ENCODE assay signal across 28 mouse cellular contexts in the genomic region with DNA sequence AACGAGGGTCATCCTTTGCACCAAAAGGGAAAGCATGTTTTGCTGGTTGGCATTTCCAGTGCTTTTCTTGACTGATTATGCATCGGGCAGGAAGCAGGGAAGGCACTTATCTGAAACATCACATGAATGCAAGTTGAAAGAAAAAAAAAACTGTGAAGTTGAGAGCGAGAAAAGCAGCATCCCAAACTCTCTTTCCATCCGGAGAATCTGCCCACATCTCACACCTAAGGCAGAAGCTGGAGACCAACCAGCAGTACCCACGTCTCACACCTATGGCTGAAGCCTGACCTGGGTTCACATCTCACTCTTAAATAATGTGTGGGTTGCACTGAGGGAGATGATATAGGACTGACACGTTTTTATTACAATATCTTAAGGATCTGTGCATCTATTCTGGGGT.
"Had no signal": no experiment of that assay in that cellular context is flagged by ENCODE, and none has a peak within 500 bp of the region (broad histone marks: within the 10 kb centered on the region; RNA-seq: fewer than 3 reads in every experiment).

No protein-coding gene starts in this region.

- H3K4me3 ChIP-seq: embryonic facial prominence, embryonic 10.5 days; embryonic facial prominence, embryonic 12.5 days; embryonic facial prominence, embryonic 13.5 days; embryonic facial prominence, embryonic 15.5 days; erythroblast, embryonic 14.5 days; forebrain, embryonic 10.5 days; forebrain, embryonic 12.5 days; forebrain, embryonic 13.5 days; forebrain, embryonic 15.5 days; gastrocnemius, adult 2 months; heart, adult 2 months had no signal

- H3K4me2 ChIP-seq: embryonic facial prominence, embryonic 12.5 days; embryonic facial prominence, embryonic 13.5 days; embryonic facial prominence, embryonic 15.5 days; forebrain, embryonic 12.5 days; forebrain, embryonic 13.5 days; forebrain, embryonic 15.5 days had no signal

- DNase-seq: cerebellum, adult 8-10 months; cerebellum, adult 9-10 months; cerebellum, adult 9-11 months; cerebellum, postnatal 10 days; cerebellum, postnatal 14 days; cerebellum, postnatal 25 days; cerebellum, postnatal 36 days; embryo, embryonic 11 days; forebrain, postnatal 0 days; gastrocnemius, adult 2 months; gastrocnemius, postnatal 10 days; gastrocnemius, postnatal 14 days; gastrocnemius, postnatal 25 days; gastrocnemius, postnatal 36 days; heart, adult 11 months; heart, adult 18-20 months; heart, adult 2 months had no signal

- H3K9me3 ChIP-seq: embryonic facial prominence, embryonic 10.5 days; embryonic facial prominence, embryonic 12.5 days; embryonic facial prominence, embryonic 13.5 days; embryonic facial prominence, embryonic 15.5 days; forebrain, embryonic 10.5 days; forebrain, embryonic 12.5 days; forebrain, embryonic 13.5 days; forebrain, embryonic 15.5 days had no signal

- H3K27me3 ChIP-seq: embryonic facial prominence, embryonic 13.5 days; embryonic facial prominence, embryonic 15.5 days; forebrain, embryonic 12.5 days; forebrain, embryonic 13.5 days; forebrain, embryonic 15.5 days had no signal

- H3K27ac ChIP-seq: embryonic facial prominence, embryonic 10.5 days; embryonic facial prominence, embryonic 12.5 days; embryonic facial prominence, embryonic 13.5 days; embryonic facial prominence, embryonic 15.5 days; forebrain, embryonic 10.5 days; forebrain, embryonic 12.5 days; forebrain, embryonic 13.5 days; forebrain, embryonic 15.5 days; gastrocnemius, adult 2 months; heart, adult 2 months had no signal

- H3K9ac ChIP-seq: embryonic facial prominence, embryonic 12.5 days; embryonic facial prominence, embryonic 13.5 days; embryonic facial prominence, embryonic 15.5 days; forebrain, embryonic 12.5 days; forebrain, embryonic 13.5 days; forebrain, embryonic 15.5 days; forebrain, postnatal 0 days had no signal

- H3K36me3 ChIP-seq: embryonic facial prominence, embryonic 10.5 days; embryonic facial prominence, embryonic 12.5 days; embryonic facial prominence, embryonic 13.5 days; embryonic facial prominence, embryonic 15.5 days; forebrain, embryonic 10.5 days; forebrain, embryonic 12.5 days; forebrain, embryonic 15.5 days had no signal

- ATAC-seq: forebrain, embryonic 13.5 days; forebrain, embryonic 14.5 days; forebrain, embryonic 15.5 days; forebrain, embryonic 16.5 days; forebrain, postnatal 0 days had no signal
